Mouse (Mus musculus) ES-E14 (cell line): ENCODE results near the gene Hmgxb4.

Experiments used
- HCFC1 ChIP-seq: IDR thresholded peaks from 2 replicates; pipeline ENCODE4 v1.6.1; 2012; ENCODE audit warnings: low read length, inconsistent platforms, borderline replicate concordance; ENCODE audit not compliant: insufficient read depth
- MAFK ChIP-seq: IDR thresholded peaks from 2 replicates; pipeline ENCODE4 v1.6.1; 2014; ENCODE audit warnings: mild to moderate bottlenecking, low read depth, low read length, inconsistent platforms; ENCODE audit not compliant: insufficient read depth
- ZC3H11A ChIP-seq: IDR thresholded peaks from 2 replicates; pipeline ENCODE4 v1.6.1; 2012; ENCODE audit warnings: low read depth, mild to moderate bottlenecking, inconsistent platforms, low read length, borderline replicate concordance
- ZNF384 ChIP-seq: IDR thresholded peaks from 2 replicates; pipeline ENCODE4 v1.6.1; 2012; ENCODE audit warnings: low read depth, low read length, inconsistent platforms

- TF ChIP-seq ZNF384 = no peak
- no peak for TF ChIP-seq ZC3H11A
- TF ChIP-seq MAFK = no peak
- TF ChIP-seq HCFC1 = no peak
Observed at GRCm38 (mm10) chr8:75039754-75040153, 46.6 kb downstream of the Hmgxb4 start.
